Mouse (Mus musculus) MEL (cell line): ENCODE measurements at regions not wholly inside any gene's neighbourhood (a gene's known extent, or its start where the extent isn't known, plus 50 kb on each side); places are given as distances from the start of the nearest gene placed in this dataset.

ENCODE experiments used
- CTCF ChIP-seq, 3 experiments: IDR thresholded peaks in 2 of 3; conservative IDR thresholded peaks in 1 of 3; 2 replicates each; pipeline ENCODE4 v1.5.1; 2011 to 2012; ENCODE audit warnings: low read length in 3 of 3, low read depth in 2 of 3, mild to moderate bottlenecking in 2 of 3, improper control_type of control experiment in 1 of 3, inconsistent platforms in 1 of 3, mixed read lengths in 1 of 3, moderate library complexity in 1 of 3; ENCODE audit not compliant: control insufficient read depth in 1 of 3, insufficient read depth in 1 of 3, poor library complexity in 1 of 3, severe bottlenecking in 1 of 3
- JUND ChIP-seq: IDR thresholded peaks from 2 replicates; pipeline ENCODE4 v1.6.1; 2011; ENCODE audit warnings: low read depth, mild to moderate bottlenecking, improper control_type of control experiment, low read length
- MAFK ChIP-seq: IDR thresholded peaks from 2 replicates; pipeline ENCODE4 v1.6.1; 2011; ENCODE audit warnings: low read depth, mild to moderate bottlenecking, low read length, improper control_type of control experiment, borderline replicate concordance
- MAX ChIP-seq: IDR thresholded peaks from 2 replicates; pipeline ENCODE4 v1.6.1; 2011; ENCODE audit warnings: low read length, improper control_type of control experiment
- USF1 ChIP-seq: IDR thresholded peaks from 2 replicates; pipeline ENCODE4 v1.6.1; 2014; ENCODE audit warnings: low read depth, mild to moderate bottlenecking, inconsistent platforms, low read length, improper control_type of control experiment, moderate library complexity
- ZMIZ1 ChIP-seq: IDR thresholded peaks from 2 replicates; pipeline ENCODE4 v1.6.1; 2012; ENCODE audit warnings: low read depth, mild to moderate bottlenecking, inconsistent platforms, low read length, improper control_type of control experiment, moderate library complexity

GRCm38 (mm10) chr8:26524237-26524636 lies 404.9 kb downstream of the Gm45692 start:
- no peak for TF ChIP-seq MAX
- TF ChIP-seq MAFK, result no peak
- no peak for TF ChIP-seq JUND
- no peak for TF ChIP-seq CTCF (IDR thresholded peaks at IDR 0.05 in 2 of 3, conservative IDR thresholded peaks at IDR 0.05 in 1 of 3; ENCODE audit: control insufficient read depth in 1 of 3, insufficient read depth in 1 of 3, low read depth in 2 of 3, low read length in 3 of 3, poor library complexity in 1 of 3, severe bottlenecking in 1 of 3)
- TF ChIP-seq USF1, result no peak
- no peak for TF ChIP-seq ZMIZ1
